Mouse (Mus musculus) intestine, postnatal 0 days (tissue): ENCODE measurements at regions not wholly inside any gene's neighbourhood (a gene's known extent, or its start where the extent isn't known, plus 50 kb on each side); places are given as distances from the start of the nearest gene placed in this dataset.

Experiments
- ATAC-seq: fragments of 200-750 bp; cut with Nextera tagmentation; 2 replicates; pipeline ENCODE4 v1.8.0; 2017; ENCODE audit warnings: mild to moderate bottlenecking, moderate TSS enrichment, moderate library complexity
- H3K27ac ChIP-seq: fragments of 300-500 bp; sonication (generic); 2 replicates; pipeline ENCODE4 v1.5.1; 2014; ENCODE audit warnings: mild to moderate bottlenecking, low read depth, low read length, moderate library complexity
- H3K27me3 ChIP-seq: fragments of 300-500 bp; sonication (generic); replicated peaks from 2 replicates; pipeline ENCODE4 v1.6.1; 2014; ENCODE audit warnings: low read length, mixed read lengths; ENCODE audit not compliant: control insufficient read depth, insufficient read depth
- H3K36me3 ChIP-seq: fragments of 300-500 bp; sonication (generic); 2 replicates; pipeline ENCODE4 v1.6.1; 2014; ENCODE audit warnings: mild to moderate bottlenecking, moderate library complexity; ENCODE audit not compliant: control insufficient read depth, insufficient read depth
- H3K4me1 ChIP-seq: fragments of 300-500 bp; sonication (generic); replicated peaks from 2 replicates; pipeline ENCODE4 v1.6.1; 2014; ENCODE audit warnings: antibody characterized with exemption, low read length, mixed read lengths; ENCODE audit not compliant: control insufficient read depth, insufficient read depth
- H3K4me2 ChIP-seq: fragments of 300-500 bp; sonication (generic); replicated peaks from 2 replicates; pipeline ENCODE4 v1.6.1; 2014; ENCODE audit warnings: low read depth, mild to moderate bottlenecking, moderate library complexity
- H3K4me3 ChIP-seq: fragments of 300-500 bp; sonication (generic); 2 replicates; pipeline ENCODE4 v1.5.1; 2014; ENCODE audit warnings: low read depth, low read length
- H3K9ac ChIP-seq: fragments of 300-500 bp; sonication (generic); 2 replicates; pipeline ENCODE4 v1.6.1; 2014; ENCODE audit warnings: mild to moderate bottlenecking, low read depth, low read length
- H3K9me3 ChIP-seq: fragments of 300-500 bp; sonication (generic); 2 replicates; pipeline ENCODE4 v1.6.1; 2016; ENCODE audit warnings: mixed run types; ENCODE audit not compliant: control insufficient read depth
- CTCF ChIP-seq: sonication (generic); IDR thresholded peaks from 2 replicates; pipeline ENCODE4 v1.5.1; 2016; ENCODE audit warnings: low read depth, mild to moderate bottlenecking, control low read depth, antibody characterized with exemption, moderate library complexity
- WGBS: fragments of 180-500 bp; shearing (Covaris S2); extraction: QIAGEN DNeasy Blood & Tissue Kit; methylation state at CpG from one replicate; pipeline ENCODE4 v1.1.7; 2014; 5-methylcytosine and 5-hydroxymethylcytosine counted together

GRCm38 (mm10) chr7:135798441-135798840 lies 82.3 kb upstream of the Mki67 start:
- 46% methylated on average over 2 of the region's 2 CpGs for WGBS

GRCm38 (mm10) chr7:135802598-135803121 lies 86.5 kb upstream of the Mki67 start:
- no peak overlapping the region for H3K4me2 ChIP-seq
- no peak overlapping the region for H3K4me3 ChIP-seq
- H3K27me3 ChIP-seq = no peaks in the 10 kb centered on the region
- no peak overlapping the region for H3K9ac ChIP-seq
- WGBS = 91% methylated on average over 15 of the region's 15 CpGs
- H3K27ac ChIP-seq = no peak overlapping the region
- H3K9me3 ChIP-seq = no peaks in the 10 kb centered on the region
- no peaks in the 10 kb centered on the region for H3K4me1 ChIP-seq
- no peak for TF ChIP-seq CTCF
- no peak for ATAC-seq
- H3K36me3 ChIP-seq = no peaks in the 10 kb centered on the region

More at GRCm38 (mm10) chr7:135798441-135798840, 82.3 kb upstream of the Mki67 start:
- H3K4me1 ChIP-seq = no peaks in the 10 kb centered on the region
- no peak overlapping the region for H3K4me2 ChIP-seq
- H3K9ac ChIP-seq = no peak overlapping the region
- no peak overlapping the region for H3K27ac ChIP-seq
- TF ChIP-seq CTCF = no peak
- H3K36me3 ChIP-seq = no peaks in the 10 kb centered on the region
- H3K27me3 ChIP-seq = no peaks in the 10 kb centered on the region
- no peak for ATAC-seq
- H3K9me3 ChIP-seq = no peaks in the 10 kb centered on the region
- H3K4me3 ChIP-seq = no peak overlapping the region

- TF ChIP-seq CTCF = no peak
- WGBS = 47% methylated on average over 7 of the region's 7 CpGs
Measured at GRCm38 (mm10) chr7:135804730-135805129, 88.6 kb upstream of the Mki67 start.

GRCm38 (mm10) chr7:135806139-135806538 lies 90.0 kb upstream of the Mki67 start:
- Histone ChIP-seq H3K27ac (no peak overlapping the region), H3K9ac (no peak overlapping the region), H3K4me3 (no peak overlapping the region), H3K27me3 (no peaks in the 10 kb centered on the region), H3K4me1 (no peaks in the 10 kb centered on the region), H3K36me3 (no peaks in the 10 kb centered on the region), H3K4me2 (no peak overlapping the region), H3K9me3 (no peaks in the 10 kb centered on the region)
- WGBS = 58% methylated on average over 8 of the region's 8 CpGs
- no peak for TF ChIP-seq CTCF
- no peak for ATAC-seq

More at GRCm38 (mm10) chr7:135804730-135805129, 88.6 kb upstream of the Mki67 start:
- no peak overlapping the region for H3K4me2 ChIP-seq
- H3K36me3 ChIP-seq = no peaks in the 10 kb centered on the region
- no peak for ATAC-seq
- H3K27me3 ChIP-seq = no peaks in the 10 kb centered on the region
- H3K9me3 ChIP-seq = no peaks in the 10 kb centered on the region
- H3K4me1 ChIP-seq = no peaks in the 10 kb centered on the region
- H3K27ac ChIP-seq = no peak overlapping the region
- H3K9ac ChIP-seq = no peak overlapping the region
- H3K4me3 ChIP-seq = no peak overlapping the region

- Histone ChIP-seq H3K27ac (no peak overlapping the region), H3K27me3 (no peaks in the 10 kb centered on the region), H3K9ac (no peak overlapping the region), H3K36me3 (no peaks in the 10 kb centered on the region), H3K9me3 (no peaks in the 10 kb centered on the region), H3K4me1 (no peaks in the 10 kb centered on the region), H3K4me2 (no peak overlapping the region), H3K4me3 (no peak overlapping the region)
- WGBS = 83% methylated on average over 7 of the region's 7 CpGs
- TF ChIP-seq CTCF = no peak
- ATAC-seq = no peak
Measured at GRCm38 (mm10) chr7:135806673-135807072, 90.5 kb upstream of the Mki67 start.

DNA sequence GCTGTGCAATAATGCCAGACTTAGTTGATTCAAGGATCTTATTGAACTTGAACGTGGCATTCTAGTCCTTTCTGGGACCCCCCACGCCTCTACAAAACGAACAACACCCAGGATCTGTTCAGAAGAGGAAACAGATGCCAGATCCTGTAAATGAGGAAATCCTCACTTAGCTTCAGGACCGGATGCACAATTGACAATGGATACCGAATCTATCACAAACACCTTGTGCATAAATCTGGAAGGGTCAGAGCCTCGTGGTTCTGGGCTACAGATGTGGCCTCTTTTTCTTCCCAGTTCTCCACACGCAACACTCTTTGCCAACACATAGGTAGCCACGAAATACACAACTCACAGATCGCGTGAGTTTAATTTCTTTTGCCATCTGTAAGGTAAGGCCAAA lies 93.0 kb upstream of the Mki67 start:
- no peak overlapping the region for H3K27ac ChIP-seq
- no peak for ATAC-seq
- H3K4me3 ChIP-seq = no peak overlapping the region
- H3K27me3 ChIP-seq = no peaks in the 10 kb centered on the region
- H3K36me3 ChIP-seq = no peaks in the 10 kb centered on the region
- 73% methylated on average over 10 of the region's 10 CpGs for WGBS
- no peak overlapping the region for H3K9ac ChIP-seq
- no peaks in the 10 kb centered on the region for H3K4me1 ChIP-seq
- TF ChIP-seq CTCF = no peak
- no peaks in the 10 kb centered on the region for H3K9me3 ChIP-seq
- H3K4me2 ChIP-seq = no peak overlapping the region
